Mouse (Mus musculus) hindbrain, embryonic 11.5 days (tissue): Measurements from ENCODE around the gene Kansl1. TPM values are rescaled to one million over a fixed set of nuclear protein-coding genes. Genes with fewer than 3 reads are reported as not detected.

Experiments
- ATAC-seq: fragments of 200-750 bp; cut with Nextera tagmentation; 2 replicates; pipeline ENCODE4 v1.8.0; 2017; ENCODE audit warnings: mild to moderate bottlenecking, moderate TSS enrichment, moderate library complexity; ENCODE audit not compliant: low FRiP score
- DNase-seq: peaks from one replicate; pipeline ENCODE4 v3.0.0-alpha.2; 2015; ENCODE audit warnings: low spot score
- H3K27ac ChIP-seq: fragments of 300-500 bp; sonication (generic); 2 replicates; pipeline ENCODE4 v1.5.1; 2014; ENCODE audit warnings: mild to moderate bottlenecking, low read depth, low read length
- H3K27me3 ChIP-seq: fragments of 300-500 bp; sonication (generic); 2 replicates; pipeline ENCODE4 v1.6.1; 2014; ENCODE audit warnings: mild to moderate bottlenecking, low read length, moderate library complexity, mixed read lengths; ENCODE audit not compliant: control insufficient read depth, insufficient read depth
- H3K36me3 ChIP-seq: fragments of 300-500 bp; sonication (generic); 2 replicates; pipeline ENCODE4 v1.6.1; 2014; ENCODE audit warnings: mild to moderate bottlenecking, low read length, moderate library complexity, mixed read lengths; ENCODE audit not compliant: control insufficient read depth, insufficient read depth
- H3K4me1 ChIP-seq: fragments of 300-500 bp; sonication (generic); replicated peaks from 2 replicates; pipeline ENCODE4 v1.6.1; 2014; ENCODE audit warnings: low read length, mixed read lengths; ENCODE audit not compliant: control insufficient read depth, insufficient read depth
- H3K4me2 ChIP-seq: fragments of 300-500 bp; sonication (generic); replicated peaks from 2 replicates; pipeline ENCODE4 v1.6.1; 2014; ENCODE audit warnings: mild to moderate bottlenecking, low read depth, low read length
- H3K4me3 ChIP-seq: fragments of 300-500 bp; sonication (generic); 2 replicates; pipeline ENCODE4 v1.5.1; 2014; ENCODE audit warnings: low read depth, low read length
- H3K9ac ChIP-seq: fragments of 300-500 bp; sonication (generic); 2 replicates; pipeline ENCODE4 v1.6.1; 2014; ENCODE audit warnings: low read depth, low read length
- H3K9me3 ChIP-seq: fragments of 300-500 bp; sonication (generic); 2 replicates; pipeline ENCODE4 v1.6.1; 2016; ENCODE audit warnings: low read length; ENCODE audit not compliant: control insufficient read depth
- WGBS: fragments of 180-500 bp; shearing (Covaris S2); extraction: QIAGEN DNeasy Blood & Tissue Kit; methylation state at CpG from one replicate; pipeline ENCODE4 v1.1.7; 2014; 5-methylcytosine and 5-hydroxymethylcytosine counted together
- polyA plus RNA-seq: library from polyadenylated mRNA; unstranded; fragments of >200 nt; fragmentation: Nextera tagmentation; extraction: Ambion mirVana; gene quantifications from 2 replicates; pipeline ENCODE4 v1.2.1, GENCODE M21; 2014

Gene Kansl1
- polyA plus RNA-seq, 1 experiment from 2014 or later = 29.8 TPM

GRCm38 (mm10) chr11:104392153-104392552 lies 76.5 kb downstream of the Kansl1 start:
- Histone ChIP-seq H3K4me1 (no peaks in the 10 kb centered on the region), H3K4me3 (no peak overlapping the region), H3K36me3 (no peaks in the 10 kb centered on the region), H3K27ac (no peak overlapping the region), H3K9me3 (no peaks in the 10 kb centered on the region), H3K4me2 (no peak overlapping the region), H3K9ac (no peak overlapping the region), H3K27me3 (no peaks in the 10 kb centered on the region)
- 79% methylated on average over 1 of the region's 1 CpGs for WGBS
- no peak for ATAC-seq
- no peak for DNase-seq

GRCm38 (mm10) chr11:104387284-104387683 lies 81.4 kb downstream of the Kansl1 start:
- no peak for ATAC-seq
- no peak overlapping the region for H3K4me2 ChIP-seq
- H3K36me3 ChIP-seq = no peaks in the 10 kb centered on the region
- no peaks in the 10 kb centered on the region for H3K4me1 ChIP-seq
- 98% methylated on average over 1 of the region's 1 CpGs for WGBS
- no peaks in the 10 kb centered on the region for H3K9me3 ChIP-seq
- H3K27me3 ChIP-seq = no peaks in the 10 kb centered on the region
- H3K27ac ChIP-seq = no peak overlapping the region
- DNase-seq = no peak
- H3K9ac ChIP-seq = no peak overlapping the region
- no peak overlapping the region for H3K4me3 ChIP-seq

GRCm38 (mm10) chr11:104386595-104386994 lies 82.1 kb downstream of the Kansl1 start:
- no peak overlapping the region for H3K27ac ChIP-seq
- ATAC-seq (no peak), DNase-seq (no peak)
- H3K9ac ChIP-seq = no peak overlapping the region
- H3K36me3 ChIP-seq = no peaks in the 10 kb centered on the region
- no peaks in the 10 kb centered on the region for H3K4me1 ChIP-seq
- H3K4me3 ChIP-seq = no peak overlapping the region
- no peak overlapping the region for H3K4me2 ChIP-seq
- H3K27me3 ChIP-seq = no peaks in the 10 kb centered on the region
- 96% methylated on average over 1 of the region's 1 CpGs for whole genome bisulfite sequencing
- no peaks in the 10 kb centered on the region for H3K9me3 ChIP-seq

- Histone ChIP-seq H3K4me1 (no peaks in the 10 kb centered on the region), H3K9me3 (no peaks in the 10 kb centered on the region), H3K4me2 (no peak overlapping the region), H3K27ac (no peak overlapping the region), H3K4me3 (no peak overlapping the region), H3K36me3 (no peaks in the 10 kb centered on the region), H3K9ac (no peak overlapping the region), H3K27me3 (no peaks in the 10 kb centered on the region)
- WGBS = 89% methylated on average over 2 of the region's 2 CpGs
- no peak for ATAC-seq
- no peak for DNase-seq
Measured at GRCm38 (mm10) chr11:104383167-104383810, 85.4 kb downstream of the Kansl1 start.

- H3K4me3 ChIP-seq = no peak overlapping the region
- no peaks in the 10 kb centered on the region for H3K4me1 ChIP-seq
- ATAC-seq (no peak), DNase-seq (no peak)
- no peak overlapping the region for H3K27ac ChIP-seq
- no peaks in the 10 kb centered on the region for H3K36me3 ChIP-seq
- 84% methylated on average over 4 of the region's 4 CpGs for WGBS
- H3K9ac ChIP-seq = no peak overlapping the region
- no peaks in the 10 kb centered on the region for H3K9me3 ChIP-seq
- no peak overlapping the region for H3K4me2 ChIP-seq
- H3K27me3 ChIP-seq = no peaks in the 10 kb centered on the region
Measured at GRCm38 (mm10) chr11:104381887-104382286, 86.8 kb downstream of the Kansl1 start.

GRCm38 (mm10) chr11:104379635-104380034 lies 89.0 kb downstream of the Kansl1 start:
- no peak overlapping the region for H3K27ac ChIP-seq
- no peak overlapping the region for H3K9ac ChIP-seq
- no peak overlapping the region for H3K4me2 ChIP-seq
- no peaks in the 10 kb centered on the region for H3K36me3 ChIP-seq
- no peak for DNase-seq
- H3K4me1 ChIP-seq = no peaks in the 10 kb centered on the region
- 81% methylated on average over 1 of the region's 1 CpGs for WGBS
- no peak for ATAC-seq
- no peaks in the 10 kb centered on the region for H3K27me3 ChIP-seq
- no peaks in the 10 kb centered on the region for H3K9me3 ChIP-seq
- no peak overlapping the region for H3K4me3 ChIP-seq

- no peak overlapping the region for H3K4me3 ChIP-seq
- H3K9ac ChIP-seq = no peak overlapping the region
- no peaks in the 10 kb centered on the region for H3K4me1 ChIP-seq
- DNase-seq (no peak), ATAC-seq (no peak)
- no peaks in the 10 kb centered on the region for H3K27me3 ChIP-seq
- H3K9me3 ChIP-seq = no peaks in the 10 kb centered on the region
- no peaks in the 10 kb centered on the region for H3K36me3 ChIP-seq
- H3K4me2 ChIP-seq = no peak overlapping the region
- 93% methylated on average over 3 of the region's 3 CpGs for WGBS
- H3K27ac ChIP-seq = no peak overlapping the region
Measured at GRCm38 (mm10) chr11:104376291-104376690, 92.4 kb downstream of the Kansl1 start.

- H3K4me2 ChIP-seq = no peak overlapping the region
- H3K4me1 ChIP-seq = no peaks in the 10 kb centered on the region
- H3K9ac ChIP-seq = no peak overlapping the region
- no peak overlapping the region for H3K27ac ChIP-seq
- H3K27me3 ChIP-seq = no peaks in the 10 kb centered on the region
- H3K4me3 ChIP-seq = no peak overlapping the region
- DNase-seq = no peak
- no peaks in the 10 kb centered on the region for H3K9me3 ChIP-seq
- no peak for ATAC-seq
- H3K36me3 ChIP-seq = no peaks in the 10 kb centered on the region
- WGBS = 93% methylated on average over 5 of the region's 5 CpGs
Measured at GRCm38 (mm10) chr11:104367486-104368190, 101.0 kb downstream of the Kansl1 start.
